Mouse (Mus musculus) monocyte, adult 5-6 weeks (primary cell): Measurements from ENCODE around the gene Hoxd9. TPM values are rescaled to one million over a fixed set of nuclear protein-coding genes. Genes with fewer than 3 reads are reported as not detected.
A peak's percentile ranks its signal among the peaks of the same experiment; 100 is the strongest.

Experiments
- ATAC-seq: fragments of 153-309, 156-312 bp; replicated peaks from 2 replicates; pipeline ENCODE4 v1.8.0; 2017; ENCODE audit warnings: mild to moderate bottlenecking; ENCODE audit not compliant: low TSS enrichment, insufficient number of reproducible peaks, severe bottlenecking, poor library complexity, low FRiP score
- total RNA-seq: library from RNA; stranded (forward); fragments of 200-1000, 200-491, 200-594 nt; gene quantifications from 3 replicates; pipeline ENCODE4 v1.2.3, GENCODE M21; 2017

Gene Hoxd9
- not detected in 3 replicates for total RNA-seq

- ATAC-seq: no peak
Observed at GRCm38 (mm10) chr2:74697567-74698121, at the start of gene Hoxd9. Gene Hoxd9 (plus strand): TSS chr2:74697727.

GRCm38 (mm10) chr2:74652996-74653340 is 44.6 kb upstream of the Hoxd9 start:
- no peak for ATAC-seq

GRCm38 (mm10) chr2:74653781-74654535 is 43.6 kb upstream of the Hoxd9 start:
- no peak for ATAC-seq

GRCm38 (mm10) chr2:74654743-74655419 is 42.6 kb upstream of the Hoxd9 start:
- no peak for ATAC-seq

- no peak for ATAC-seq
Observed at GRCm38 (mm10) chr2:74655420-74655781, 42.1 kb upstream of the Hoxd9 start.

- ATAC-seq: peak; percentile 58
Observed at GRCm38 (mm10) chr2:74655821-74656631, 41.5 kb upstream of the Hoxd9 start.

GRCm38 (mm10) chr2:74656632-74657021 is 40.9 kb upstream of the Hoxd9 start:
- ATAC-seq: no peak

- ATAC-seq: no peak
Observed at GRCm38 (mm10) chr2:74657251-74658023, 40.1 kb upstream of the Hoxd9 start.

GRCm38 (mm10) chr2:74658024-74658666 is 39.4 kb upstream of the Hoxd9 start:
- ATAC-seq: no peak

- ATAC-seq: no peak
Observed at GRCm38 (mm10) chr2:74658667-74659371, 38.7 kb upstream of the Hoxd9 start.

GRCm38 (mm10) chr2:74659507-74660005 is 38.0 kb upstream of the Hoxd9 start, which contains the start of gene Evx2:
Gene Evx2 (minus strand): TSS chr2:74659557.
- ATAC-seq: no peak

- no peak for ATAC-seq
Observed at GRCm38 (mm10) chr2:74660421-74661375, 36.8 kb upstream of the Hoxd9 start.

GRCm38 (mm10) chr2:74661685-74662084 is 35.8 kb upstream of the Hoxd9 start:
- no peak for ATAC-seq

GRCm38 (mm10) chr2:74663291-74663925 is 34.1 kb upstream of the Hoxd9 start:
- no peak for ATAC-seq

GRCm38 (mm10) chr2:74666411-74666810 is 31.1 kb upstream of the Hoxd9 start:
- ATAC-seq: no peak
